Mouse (Mus musculus) lung, embryonic 16.5 days (tissue): ENCODE results near the gene Cfap74. TPM values are rescaled to one million over a fixed set of nuclear protein-coding genes. Genes with fewer than 3 reads are reported as not detected.
A peak's percentile ranks its signal among the peaks of the same experiment; 100 is the strongest.

Source experiments
- ATAC-seq: fragments of 200-750 bp; cut with Nextera tagmentation; 2 replicates; pipeline ENCODE4 v1.8.0; 2017; ENCODE audit warnings: low read depth, mild to moderate bottlenecking, moderate library complexity
- H3K27ac ChIP-seq: fragments of 300-500 bp; sonication (generic); 2 replicates; pipeline ENCODE4 v1.5.1; 2014; ENCODE audit warnings: mild to moderate bottlenecking, control low read depth, low read length
- H3K27me3 ChIP-seq: fragments of 300-500 bp; sonication (generic); 2 replicates; pipeline ENCODE4 v1.6.1; 2014; ENCODE audit warnings: low read depth, low read length, mixed read lengths; ENCODE audit not compliant: control insufficient read depth, insufficient read depth
- H3K36me3 ChIP-seq: fragments of 300-500 bp; sonication (generic); 2 replicates; pipeline ENCODE4 v1.6.1; 2014; ENCODE audit warnings: low read length; ENCODE audit not compliant: control insufficient read depth, insufficient read depth
- H3K4me1 ChIP-seq: fragments of 300-500 bp; sonication (generic); replicated peaks from 2 replicates; pipeline ENCODE4 v1.6.1; 2014; ENCODE audit warnings: low read length, mixed read lengths; ENCODE audit not compliant: control insufficient read depth, insufficient read depth
- H3K4me2 ChIP-seq: fragments of 300-500 bp; sonication (generic); 2 replicates; pipeline ENCODE4 v1.6.1; 2014; ENCODE audit warnings: low read depth, low read length, control low read depth
- H3K4me3 ChIP-seq: fragments of 300-500 bp; sonication (generic); 2 replicates; pipeline ENCODE4 v1.5.1; 2014; ENCODE audit warnings: mild to moderate bottlenecking, low read length, control low read depth
- H3K9ac ChIP-seq: fragments of 300-500 bp; sonication (generic); 2 replicates; pipeline ENCODE4 v1.6.1; 2014; ENCODE audit warnings: low read length, control low read depth
- H3K9me3 ChIP-seq: fragments of 300-500 bp; sonication (generic); 2 replicates; pipeline ENCODE4 v1.6.1; 2016; ENCODE audit warnings: low read length; ENCODE audit not compliant: control insufficient read depth
- WGBS: fragments of 180-500 bp; shearing (Covaris S2); extraction: QIAGEN DNeasy Blood & Tissue Kit; methylation state at CpG from one replicate; pipeline ENCODE4 v1.1.7; 2014; 5-methylcytosine and 5-hydroxymethylcytosine counted together
- polyA plus RNA-seq: library from polyadenylated mRNA; unstranded; fragments of >200 nt; fragmentation: Nextera tagmentation; extraction: Ambion mirVana; gene quantifications from 2 replicates; pipeline ENCODE4 v1.2.1, GENCODE M21; 2015

Gene Cfap74
- polyA plus RNA-seq, 1 experiment from 2014 or later: 2.8 TPM

DNA sequence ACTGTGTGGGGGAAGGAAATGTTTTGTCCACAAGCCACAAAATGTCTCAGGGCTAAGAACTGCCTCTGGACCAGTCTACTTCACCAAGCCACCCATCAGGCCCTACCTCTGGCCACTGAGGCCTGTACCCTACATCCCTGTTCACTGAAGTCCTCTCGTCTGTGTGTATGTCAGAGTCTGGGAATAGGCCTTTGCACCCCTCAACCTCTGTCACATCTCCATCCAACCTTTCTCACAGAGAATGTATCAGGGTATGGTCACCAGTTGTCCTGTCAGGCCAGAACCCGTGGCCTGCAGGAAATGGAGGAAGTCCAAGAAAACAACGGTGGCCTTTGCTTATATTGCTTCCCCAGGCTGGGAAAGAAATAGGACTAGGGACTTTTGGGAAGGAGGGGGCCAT, 76.5 kb downstream of the Cfap74 start:
- WGBS: 66% methylated on average over 3 of the region's 3 CpGs

DNA sequence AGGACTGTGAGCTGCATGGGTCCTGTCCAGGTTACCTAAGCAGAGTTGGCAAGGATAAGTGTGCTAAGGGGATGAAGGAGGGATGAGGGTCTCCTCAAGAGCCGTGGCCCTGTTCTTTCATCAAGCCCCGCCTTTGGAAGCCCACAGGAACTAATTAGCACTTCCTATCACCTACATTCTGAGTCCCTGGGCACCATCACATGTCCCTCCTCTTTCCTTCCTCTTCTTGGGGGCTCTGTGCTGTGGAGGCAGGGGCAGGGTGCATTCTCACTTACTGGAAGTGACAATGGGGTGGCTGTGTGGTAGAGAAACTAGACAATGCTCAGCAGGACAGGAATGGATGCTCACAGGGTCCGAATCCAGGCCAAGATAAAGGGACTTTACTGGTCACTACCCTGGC, 78.8 kb downstream of the Cfap74 start:
- peak overlapping the region; percentile 0; the same call in 1 of the 2 replicates for H3K4me2 ChIP-seq
- no peaks in the 10 kb centered on the region for H3K36me3 ChIP-seq
- 14% methylated on average over 3 of the region's 3 CpGs for WGBS
- H3K27me3 ChIP-seq: no peaks in the 10 kb centered on the region
- H3K9ac ChIP-seq: peak overlapping the region; percentile 44; the same call in 1 of the 2 replicates
- H3K9me3 ChIP-seq: no peaks in the 10 kb centered on the region
- H3K4me3 ChIP-seq: no peak overlapping the region
- H3K4me1 ChIP-seq: peaks cover 43% of the 10 kb centered on the region
- ATAC-seq: no peak
- H3K27ac ChIP-seq: peak overlapping the region; percentile 94

More for the DNA sequence above, 76.5 kb downstream of the Cfap74 start:
- no peak for ATAC-seq
- no peak overlapping the region for H3K4me3 ChIP-seq
- peak overlapping the region; percentile 42 for H3K27ac ChIP-seq
- H3K9ac ChIP-seq: no peak overlapping the region
- H3K27me3 ChIP-seq: no peaks in the 10 kb centered on the region
- H3K36me3 ChIP-seq: no peaks in the 10 kb centered on the region
- no peaks in the 10 kb centered on the region for H3K9me3 ChIP-seq
- peaks cover 44% of the 10 kb centered on the region for H3K4me1 ChIP-seq
- no peak overlapping the region for H3K4me2 ChIP-seq

DNA sequence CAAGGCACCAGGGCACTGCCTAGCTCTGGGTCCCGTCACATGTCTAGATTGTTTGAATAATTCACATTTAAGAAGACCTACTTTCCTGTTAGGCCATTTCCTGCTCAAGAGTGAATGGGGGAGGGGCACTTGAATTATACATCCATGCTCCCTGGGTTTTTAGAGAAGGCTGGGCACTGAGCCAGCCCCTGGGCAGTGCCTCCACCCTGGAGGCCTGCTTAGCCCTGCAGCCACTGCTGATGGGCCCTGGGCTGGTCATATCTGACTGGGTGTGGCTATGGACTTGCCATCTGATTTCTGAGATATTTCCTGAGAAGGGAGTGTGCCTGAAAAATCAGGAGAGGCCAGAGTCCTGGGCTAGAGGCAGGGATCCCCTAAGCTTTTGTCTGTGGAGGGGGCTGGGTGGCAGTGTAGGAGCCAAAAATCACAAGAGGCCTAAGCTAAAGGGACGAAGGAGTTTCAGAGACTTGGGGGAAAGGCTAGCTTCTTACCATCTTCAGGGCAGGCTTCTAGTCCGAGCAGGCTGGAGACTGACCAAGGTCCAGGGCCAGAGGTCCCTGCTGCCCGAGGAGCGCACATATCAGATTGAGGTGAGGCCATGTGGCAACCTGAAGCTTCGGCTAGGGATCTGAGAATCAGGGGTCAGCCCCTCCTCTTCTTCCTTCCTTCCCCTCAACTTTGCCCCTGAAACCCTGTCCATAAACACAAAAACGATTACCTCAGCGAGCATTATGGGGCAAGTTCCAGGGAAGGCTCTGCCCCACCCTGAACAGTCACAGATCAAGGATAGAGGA, 79.4 kb downstream of the Cfap74 start:
- H3K4me3 ChIP-seq: no peak overlapping the region
- peak overlapping the region; percentile 0; the same call in 1 of the 2 replicates for H3K4me2 ChIP-seq
- H3K9ac ChIP-seq: peak overlapping the region; percentile 46
- no peaks in the 10 kb centered on the region for H3K27me3 ChIP-seq
- no peaks in the 10 kb centered on the region for H3K36me3 ChIP-seq
- ATAC-seq: peak; percentile 88
- peaks cover 47% of the 10 kb centered on the region for H3K4me1 ChIP-seq
- no peaks in the 10 kb centered on the region for H3K9me3 ChIP-seq
- H3K27ac ChIP-seq: peak overlapping the region; percentile 94
- 39% methylated on average over 8 of the region's 8 CpGs for WGBS

DNA sequence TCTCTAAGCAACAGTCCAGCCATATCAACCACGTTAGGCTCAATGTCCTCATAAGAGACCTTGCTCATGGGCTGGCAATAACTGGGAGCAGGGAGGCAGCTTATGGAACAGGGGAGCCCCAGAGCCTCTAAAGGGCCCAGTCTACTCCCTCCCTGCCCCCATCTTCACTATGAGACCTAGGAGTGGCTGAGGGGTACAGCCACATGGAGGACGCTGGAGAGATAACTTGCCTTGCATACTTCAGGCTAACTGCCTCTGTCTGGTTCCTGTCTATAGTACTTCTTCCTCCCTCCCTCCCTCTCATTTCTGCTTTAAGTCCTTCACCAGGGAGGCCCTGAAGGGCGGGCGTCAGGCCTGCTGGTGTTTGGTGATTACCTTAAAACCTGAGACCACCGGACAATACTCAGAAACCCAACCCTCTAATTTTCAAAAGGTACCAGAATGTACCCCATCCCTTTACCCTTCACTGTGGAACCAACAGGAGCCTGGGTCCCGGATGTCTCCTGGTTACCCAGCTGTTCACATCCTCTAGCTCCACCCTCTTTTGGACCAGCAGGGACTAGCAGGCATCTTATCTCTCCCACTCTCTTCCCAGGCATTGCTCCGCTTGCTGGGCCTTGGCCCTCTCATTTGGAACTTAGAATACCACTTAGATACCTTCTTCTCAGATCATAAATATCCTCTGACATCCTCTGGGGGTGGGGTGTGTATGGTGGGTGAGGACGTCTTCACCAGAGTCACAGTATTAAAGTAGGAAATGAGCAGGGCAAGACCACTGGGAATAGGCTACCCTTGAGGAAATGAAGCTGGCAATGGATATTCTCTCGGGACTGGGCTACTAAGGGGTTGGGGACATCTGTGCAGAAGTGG, 80.3 kb downstream of the Cfap74 start:
- Histone ChIP-seq H3K4me1 (peaks cover 54% of the 10 kb centered on the region), H3K9ac (no peak overlapping the region), H3K27ac (peak overlapping the region; percentile 94), H3K4me3 (no peak overlapping the region), H3K4me2 (no peak overlapping the region), H3K27me3 (no peaks in the 10 kb centered on the region), H3K9me3 (no peaks in the 10 kb centered on the region), H3K36me3 (no peaks in the 10 kb centered on the region)
- 74% methylated on average over 9 of the region's 9 CpGs for whole genome bisulfite sequencing
- no peak for ATAC-seq

DNA sequence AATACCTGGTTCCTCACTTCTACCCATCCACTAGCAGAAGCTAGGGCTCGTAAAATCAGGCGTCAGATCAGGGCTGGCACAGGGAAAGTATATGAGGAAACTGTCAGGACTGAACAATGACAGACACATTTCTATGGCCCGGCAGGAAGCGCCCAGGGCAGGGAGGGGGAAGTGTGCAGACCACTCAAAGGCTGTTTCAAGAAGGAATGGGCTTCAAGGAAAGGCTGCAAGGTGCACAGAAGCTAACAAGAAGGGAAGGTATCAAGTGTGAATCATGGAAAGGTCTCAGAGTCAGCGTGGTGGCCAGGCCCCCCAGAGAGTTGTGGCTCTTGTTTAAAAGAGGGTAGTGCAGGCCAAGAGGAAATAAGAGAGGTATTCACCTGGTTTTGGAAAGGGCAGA, 81.5 kb downstream of the Cfap74 start:
- Histone ChIP-seq H3K27me3 (no peaks in the 10 kb centered on the region), H3K9ac (peak overlapping the region; percentile 100), H3K36me3 (no peaks in the 10 kb centered on the region), H3K4me1 (peaks cover 59% of the 10 kb centered on the region), H3K9me3 (no peaks in the 10 kb centered on the region), H3K4me2 (peak overlapping the region; percentile 82), H3K4me3 (peak overlapping the region; percentile 92), H3K27ac (peak overlapping the region; percentile 86)
- 25% methylated on average over 5 of the region's 5 CpGs for WGBS
- ATAC-seq: no peak

DNA sequence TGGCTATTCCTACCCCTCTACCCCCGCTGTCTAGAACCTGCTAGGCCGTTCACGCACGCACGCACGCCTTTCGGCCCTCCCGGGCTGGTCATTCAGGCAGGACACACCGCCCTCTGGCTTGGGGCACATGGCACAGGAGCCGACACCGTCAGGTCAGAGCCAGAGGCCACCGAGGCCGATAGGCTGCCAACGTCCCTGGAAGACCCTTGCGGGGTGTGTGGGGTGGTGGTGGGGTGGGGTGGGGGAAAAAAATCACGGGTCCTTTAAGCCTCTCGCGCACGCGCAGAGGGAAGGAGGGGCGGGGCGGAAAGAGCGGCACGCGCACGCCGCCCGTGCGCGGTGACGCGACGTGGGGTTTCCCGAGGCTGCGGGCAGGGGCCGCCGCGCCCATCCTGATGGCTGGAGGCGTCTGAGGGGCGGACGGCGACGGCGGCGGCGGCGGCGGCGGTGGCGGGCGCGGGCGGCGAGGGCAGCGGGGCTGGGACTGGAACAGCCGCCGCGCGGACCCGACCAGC, 82.1 kb downstream of the Cfap74 start, which contains the start of gene Gnb1:
Gene Gnb1 (plus strand): TSS at position 372 of the 515 bp plus-strand sequence.
- Histone ChIP-seq H3K4me2 (peak within 1 kb of the TSS; percentile 83), H3K9me3 (no peaks in the 10 kb centered on the region), H3K36me3 (no peaks in the 10 kb centered on the region), H3K4me3 (peak within 1 kb of the TSS; percentile 92), H3K27ac (peak within 1 kb of the TSS; percentile 91), H3K9ac (peak within 1 kb of the TSS; percentile 100), H3K27me3 (no peaks in the 10 kb centered on the region), H3K4me1 (peaks cover 59% of the 10 kb centered on the region)
- under 1% methylated on average over 56 of the region's 60 CpGs for WGBS
- peak; percentile 81 for ATAC-seq

DNA sequence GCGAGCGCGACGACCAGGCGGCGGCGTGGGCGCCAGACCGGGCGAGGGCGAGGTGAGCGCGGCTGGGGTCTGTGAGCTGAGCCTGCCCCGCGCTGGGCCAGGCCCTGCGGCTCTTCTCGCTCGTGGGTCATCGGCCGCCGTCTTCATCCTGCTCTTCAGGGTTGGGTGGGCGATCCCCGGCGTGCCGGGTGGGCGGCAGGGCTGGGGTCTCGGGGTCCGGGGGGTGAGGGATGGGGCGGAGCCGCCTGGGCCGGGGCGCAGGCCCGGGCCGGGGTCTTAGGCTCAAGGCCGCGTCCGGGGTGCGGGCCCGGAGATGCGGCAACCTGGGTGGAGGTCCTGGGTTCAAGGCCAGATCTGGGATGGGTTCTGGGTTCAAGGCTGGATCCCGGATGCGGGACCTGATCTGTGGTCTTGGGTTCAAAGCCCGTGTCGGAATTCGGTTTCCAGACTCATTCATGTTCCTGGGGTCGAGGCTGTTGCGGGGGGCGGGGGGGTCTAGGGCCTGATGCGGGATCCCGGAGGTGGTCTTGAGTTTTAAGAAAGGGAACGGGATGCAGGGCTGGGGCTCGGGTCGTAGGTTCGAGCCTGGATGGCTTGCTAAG, 82.6 kb downstream of the Cfap74 start:
- H3K27me3 ChIP-seq: no peaks in the 10 kb centered on the region
- H3K4me2 ChIP-seq: peak overlapping the region; percentile 83
- H3K9ac ChIP-seq: peak overlapping the region; percentile 100
- ATAC-seq: peak; percentile 34
- peak overlapping the region; percentile 92 for H3K4me3 ChIP-seq
- H3K9me3 ChIP-seq: no peaks in the 10 kb centered on the region
- 1% methylated on average over 48 of the region's 54 CpGs for WGBS
- no peaks in the 10 kb centered on the region for H3K36me3 ChIP-seq
- peaks cover 58% of the 10 kb centered on the region for H3K4me1 ChIP-seq
- H3K27ac ChIP-seq: peak overlapping the region; percentile 91

DNA sequence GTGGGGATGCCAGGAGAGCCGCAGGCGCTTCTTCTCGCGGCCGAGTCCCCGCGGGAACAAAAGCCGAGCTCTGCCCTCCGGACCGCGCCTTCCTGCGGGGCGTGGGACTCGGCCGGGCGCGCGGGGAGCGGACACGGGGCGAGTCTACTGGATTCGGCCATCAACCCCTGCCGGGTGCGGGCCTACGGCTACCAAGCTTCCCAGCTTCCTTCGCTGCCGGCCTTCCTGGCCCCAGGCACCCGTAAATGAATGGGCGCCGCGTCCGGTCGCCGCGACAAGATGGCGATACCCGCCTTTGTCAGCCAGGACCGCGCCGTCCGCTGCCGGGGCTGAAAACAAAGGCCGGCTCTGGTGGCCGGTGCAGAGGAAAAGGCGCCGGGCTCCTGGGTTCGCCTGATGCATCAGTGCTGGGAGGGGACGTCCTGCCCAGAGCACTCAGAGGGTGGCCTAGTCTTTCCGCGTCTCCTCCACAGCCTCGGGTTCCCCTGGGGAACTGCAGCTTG, 83.2 kb downstream of the Cfap74 start:
- Histone ChIP-seq H3K4me2 (peak overlapping the region; percentile 83), H3K9ac (peak overlapping the region; percentile 100), H3K36me3 (no peaks in the 10 kb centered on the region), H3K9me3 (no peaks in the 10 kb centered on the region), H3K27me3 (no peaks in the 10 kb centered on the region), H3K27ac (peak overlapping the region; percentile 91), H3K4me3 (peak overlapping the region; percentile 92), H3K4me1 (peaks cover 52% of the 10 kb centered on the region)
- 0% methylated on average over 42 of the region's 51 CpGs for WGBS
- no peak for ATAC-seq
